Mouse (Mus musculus) adrenal gland, postnatal 10 days (tissue): ENCODE data around the gene Sh3bp4. TPM values are rescaled to one million over a fixed set of nuclear protein-coding genes. Genes with fewer than 3 reads are reported as not detected.

Experiments used
- DNase-seq: peaks from one replicate; pipeline ENCODE4 v3.0.0; 2021; ENCODE audit warnings: mixed read lengths
- total RNA-seq, 2 experiments: library from RNA; stranded (reverse); gene quantifications; 2 replicates each; pipeline ENCODE4 v1.2.3; 2021

Gene Sh3bp4
- total RNA-seq, 2 experiments from 2014 or later = 13.4 to 17.6 TPM

DNA sequence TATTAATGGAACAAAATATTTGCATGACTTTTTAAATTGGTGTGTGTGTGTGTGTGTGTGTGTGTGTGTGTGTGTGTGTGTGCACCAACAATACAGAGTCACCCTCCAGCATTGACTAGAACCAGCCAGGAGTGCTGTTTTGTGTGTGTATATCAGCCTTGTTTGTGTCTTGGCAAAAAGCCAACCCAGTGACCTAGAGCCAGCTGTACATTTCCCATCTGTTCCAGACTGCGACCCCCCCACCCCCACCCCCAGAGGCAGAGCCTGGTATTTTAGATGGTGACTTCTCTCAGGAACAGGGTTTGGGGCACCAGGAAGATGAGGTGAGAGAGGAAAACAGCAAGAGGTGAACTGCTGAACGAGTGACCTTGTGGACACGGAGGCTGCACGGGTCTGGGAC is 24.2 kb downstream of the Sh3bp4 start:
- DNase-seq = no peak

- DNase-seq = no peak
Measured at GRCm38 (mm10) chr1:89095642-89096424, 25.6 kb downstream of the Sh3bp4 start.

DNA sequence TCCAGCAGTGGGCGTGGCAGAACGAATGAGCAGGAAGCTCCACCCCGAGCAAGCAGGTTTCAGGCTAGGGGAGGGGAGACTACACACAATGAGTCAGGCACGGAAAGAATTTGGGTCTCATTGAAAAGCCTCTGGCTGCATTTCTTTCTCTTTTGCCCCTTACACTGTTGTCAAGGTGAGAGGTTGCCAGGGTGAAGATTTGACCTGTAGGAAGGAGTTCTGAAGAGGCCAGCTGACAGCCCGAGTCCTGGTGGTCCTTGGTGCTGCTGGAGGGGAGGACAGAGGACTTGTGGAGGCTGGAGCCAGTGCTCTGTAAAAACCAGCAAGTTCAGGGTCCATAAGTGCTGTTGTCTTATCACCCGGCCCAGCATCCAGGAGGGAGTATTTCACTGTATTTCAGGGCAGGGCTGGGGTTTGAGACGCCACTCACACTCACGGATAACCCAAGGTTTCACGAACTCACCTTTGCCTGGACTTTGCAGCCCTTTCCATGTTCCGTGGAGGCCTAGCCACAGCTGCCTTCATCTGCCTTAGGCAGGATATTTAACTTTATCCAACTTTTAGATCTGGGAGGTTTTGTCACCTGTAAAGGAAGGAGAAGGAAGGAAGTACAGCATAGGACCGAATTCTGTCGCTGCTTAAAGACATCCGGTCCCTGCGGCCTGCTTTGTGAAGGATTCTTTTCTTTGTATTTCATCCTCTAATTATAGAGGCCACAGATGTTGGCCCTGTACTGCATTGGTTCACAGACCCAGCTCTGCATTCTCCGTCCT is 32.2 kb downstream of the Sh3bp4 start:
- DNase-seq = no peak

GRCm38 (mm10) chr1:89103004-89103263 is 32.7 kb downstream of the Sh3bp4 start:
- no peak for DNase-seq

DNA sequence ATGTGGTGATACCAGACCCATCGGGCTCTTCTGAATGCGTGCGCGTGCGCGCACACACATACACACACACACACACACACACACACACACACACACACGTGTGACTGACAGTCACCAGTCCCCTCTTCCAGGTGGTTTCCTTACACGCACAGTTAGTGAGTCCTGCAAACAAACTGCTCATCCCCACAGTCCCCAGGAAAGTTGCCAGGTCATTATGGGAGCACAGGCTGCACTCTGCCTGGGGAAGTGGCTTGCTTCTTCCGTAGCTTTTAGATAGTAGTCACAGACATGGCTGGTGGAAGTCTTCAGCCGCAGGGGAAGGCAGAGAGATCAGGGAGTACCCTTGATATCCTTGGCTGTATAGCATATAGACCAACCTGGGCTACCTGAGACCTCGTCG is 33.3 kb downstream of the Sh3bp4 start:
- no peak for DNase-seq

DNA sequence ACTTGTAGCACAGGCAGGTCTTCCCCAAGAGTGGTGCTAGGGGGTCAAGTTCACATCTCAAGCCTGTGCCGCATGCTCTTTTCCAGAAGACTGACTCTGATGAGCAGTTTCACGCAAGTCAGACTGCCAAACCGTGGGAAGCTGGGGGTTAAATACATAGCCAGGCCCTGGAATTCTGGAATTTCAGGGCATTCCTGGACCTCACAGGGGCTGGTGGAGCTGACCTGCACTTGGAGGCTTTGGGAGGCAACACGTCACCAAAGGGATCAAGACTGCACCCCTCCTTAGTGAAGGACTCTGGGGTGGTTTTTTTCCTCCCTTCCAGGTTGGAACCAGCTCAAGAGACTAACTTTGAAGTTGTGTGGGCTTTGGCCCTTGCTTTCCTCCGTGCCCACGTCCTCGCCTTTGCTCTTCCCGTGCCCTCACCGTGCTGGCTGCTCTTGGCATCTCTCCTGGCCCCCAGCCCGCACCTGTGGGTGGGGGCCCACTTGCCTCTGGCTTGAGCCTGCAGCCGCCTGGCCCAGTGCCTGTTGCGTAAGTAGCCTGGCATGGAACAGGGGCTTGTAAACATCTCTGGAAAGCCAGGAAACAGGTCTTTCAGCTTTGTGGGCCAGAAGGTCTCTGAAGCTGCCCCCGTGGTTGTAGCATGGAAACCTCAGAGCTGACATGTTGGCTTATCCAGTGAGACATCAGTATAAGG is 34.0 kb downstream of the Sh3bp4 start:
- peak; percentile 80 for DNase-seq

- DNase-seq = peak; percentile 46
Measured at GRCm38 (mm10) chr1:89105891-89106830, 35.9 kb downstream of the Sh3bp4 start.

GRCm38 (mm10) chr1:89107466-89107865 is 37.3 kb downstream of the Sh3bp4 start:
- DNase-seq = no peak

- peak; percentile 57 for DNase-seq
Measured at GRCm38 (mm10) chr1:89108340-89108896, 38.2 kb downstream of the Sh3bp4 start.

DNA sequence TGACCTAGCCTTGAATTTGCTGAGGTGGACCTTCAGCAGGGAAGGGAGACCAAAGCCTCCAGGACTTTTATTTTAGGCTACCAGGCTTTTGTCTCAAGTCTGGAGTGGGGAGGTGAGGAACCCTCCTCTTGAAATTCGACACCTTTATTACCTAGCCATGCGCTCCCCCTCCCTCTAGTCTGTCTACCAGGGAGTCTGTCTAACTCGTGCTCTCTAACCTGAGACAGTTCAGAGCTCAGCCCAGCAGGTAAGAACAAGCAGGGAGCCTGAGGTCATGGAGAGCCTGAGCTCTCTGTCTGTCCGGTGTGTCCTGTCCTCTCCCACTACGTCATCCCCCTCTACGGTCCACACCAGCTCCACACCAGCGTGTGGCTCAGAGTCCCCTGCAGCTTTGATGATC is 39.6 kb downstream of the Sh3bp4 start:
- DNase-seq = no peak

GRCm38 (mm10) chr1:89110767-89111534 is 40.7 kb downstream of the Sh3bp4 start:
- no peak for DNase-seq

GRCm38 (mm10) chr1:89112544-89112943 is 42.3 kb downstream of the Sh3bp4 start:
- DNase-seq = no peak

- DNase-seq = no peak
Measured at GRCm38 (mm10) chr1:89113731-89114130, 43.5 kb downstream of the Sh3bp4 start.

DNA sequence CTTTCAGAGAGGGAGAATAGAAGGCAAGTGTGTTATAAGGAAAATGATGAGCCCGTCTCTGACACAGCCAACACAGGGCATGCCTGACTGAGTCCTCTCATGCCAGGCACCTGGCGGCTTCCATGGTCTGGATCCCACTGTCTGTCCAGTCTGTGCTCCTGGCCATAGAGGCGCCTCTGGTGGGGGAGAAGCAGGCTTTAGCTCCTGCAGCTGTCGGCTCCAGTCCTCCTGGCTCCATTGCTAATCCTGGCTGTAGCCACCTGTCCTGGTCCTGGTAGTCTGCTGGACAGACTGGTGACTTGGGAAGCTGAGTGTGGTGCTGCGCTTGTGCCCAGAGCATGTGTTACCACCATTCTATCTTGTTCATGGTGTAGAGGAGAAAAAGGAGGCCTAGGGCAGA is 46.8 kb downstream of the Sh3bp4 start:
- no peak for DNase-seq

GRCm38 (mm10) chr1:89118076-89118475 is 47.9 kb downstream of the Sh3bp4 start:
- DNase-seq = no peak

DNA sequence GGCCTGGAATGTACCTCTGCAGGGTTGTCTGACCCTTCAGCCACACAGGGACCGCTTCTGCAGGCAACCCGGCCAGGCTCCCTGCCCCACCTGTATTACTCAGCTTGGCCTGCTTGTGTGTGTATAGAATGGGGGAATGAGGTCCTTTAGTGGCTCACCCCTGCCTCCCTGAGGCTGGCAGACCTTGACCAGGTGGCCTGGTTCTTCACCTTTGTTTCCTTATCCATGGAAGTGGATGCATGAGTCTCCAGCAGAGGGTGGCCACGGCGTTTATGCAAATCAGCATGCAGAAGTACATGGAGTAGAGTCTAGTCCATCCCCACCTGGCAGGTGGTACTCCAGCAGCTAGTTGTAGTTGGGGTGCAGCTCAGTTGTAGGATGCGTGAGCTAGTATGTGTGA is 48.6 kb downstream of the Sh3bp4 start:
- DNase-seq = no peak

GRCm38 (mm10) chr1:89120290-89120689 is 50.1 kb downstream of the Sh3bp4 start:
- peak; percentile 48 for DNase-seq

DNA sequence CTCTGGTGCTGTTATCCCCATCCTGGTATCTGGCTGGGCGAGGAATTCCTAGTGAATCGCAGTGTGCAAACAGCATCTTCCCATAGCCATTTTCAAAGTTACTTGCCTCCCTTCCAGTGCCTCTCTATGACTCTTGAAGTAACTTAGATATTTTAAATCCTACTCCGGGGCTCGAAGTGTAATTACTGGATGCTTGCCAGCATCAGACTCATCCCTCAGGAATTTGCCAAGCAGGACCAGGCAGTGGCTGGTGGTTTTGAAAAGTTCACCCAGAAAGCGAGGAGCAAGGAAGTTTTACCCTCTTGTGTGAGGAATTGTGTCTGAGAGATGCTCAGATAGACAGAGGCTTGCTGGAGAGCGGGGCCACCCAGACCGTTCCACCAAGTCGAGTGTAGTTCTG is 51.3 kb downstream of the Sh3bp4 start:
- DNase-seq = peak; percentile 62

GRCm38 (mm10) chr1:89122376-89122775 is 52.2 kb downstream of the Sh3bp4 start:
- DNase-seq = no peak

- no peak for DNase-seq
Measured at GRCm38 (mm10) chr1:89124076-89124475, 53.9 kb downstream of the Sh3bp4 start.

- DNase-seq = no peak
Measured at GRCm38 (mm10) chr1:89127163-89127562, 56.9 kb downstream of the Sh3bp4 start.
